Mouse (Mus musculus): ENCODE results near the gene Serinc4.

Serinc4 gene

DNA sequence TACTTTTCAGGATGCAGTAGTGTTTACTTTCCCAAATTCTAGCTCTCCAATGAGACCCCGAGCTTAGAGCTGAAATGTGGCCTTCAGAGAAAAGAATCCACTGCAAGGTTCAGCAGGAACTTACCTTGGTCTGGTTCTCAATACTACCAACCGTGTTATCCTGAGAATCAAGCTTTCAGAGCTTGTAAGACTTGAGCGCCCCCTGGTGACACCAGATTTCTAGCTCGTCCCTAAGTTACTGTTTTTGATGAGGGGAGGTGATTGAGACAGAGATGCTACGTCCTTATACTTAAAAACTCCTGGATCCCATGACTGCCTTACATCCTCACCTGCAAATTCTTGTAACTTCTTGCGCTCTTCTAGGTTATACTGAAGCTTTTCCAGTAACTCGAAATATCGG is 60.0 kb downstream of the Serinc4 start:
- peak; percentile 36 for DNase-seq (ENCODE audit: low spot score)

Data from testis, postnatal 14 days (tissue).